Mouse (Mus musculus): ENCODE data around the gene Cdc20. TPM values are rescaled to one million over a fixed set of nuclear protein-coding genes. Genes with fewer than 3 reads are reported as not detected.

Gene Cdc20
- 53.9 and 63.0 TPM in 2 replicates for polyA plus RNA-seq (2015; fragmentation: Nextera tagmentation; extraction: Ambion mirVana)

DNA sequence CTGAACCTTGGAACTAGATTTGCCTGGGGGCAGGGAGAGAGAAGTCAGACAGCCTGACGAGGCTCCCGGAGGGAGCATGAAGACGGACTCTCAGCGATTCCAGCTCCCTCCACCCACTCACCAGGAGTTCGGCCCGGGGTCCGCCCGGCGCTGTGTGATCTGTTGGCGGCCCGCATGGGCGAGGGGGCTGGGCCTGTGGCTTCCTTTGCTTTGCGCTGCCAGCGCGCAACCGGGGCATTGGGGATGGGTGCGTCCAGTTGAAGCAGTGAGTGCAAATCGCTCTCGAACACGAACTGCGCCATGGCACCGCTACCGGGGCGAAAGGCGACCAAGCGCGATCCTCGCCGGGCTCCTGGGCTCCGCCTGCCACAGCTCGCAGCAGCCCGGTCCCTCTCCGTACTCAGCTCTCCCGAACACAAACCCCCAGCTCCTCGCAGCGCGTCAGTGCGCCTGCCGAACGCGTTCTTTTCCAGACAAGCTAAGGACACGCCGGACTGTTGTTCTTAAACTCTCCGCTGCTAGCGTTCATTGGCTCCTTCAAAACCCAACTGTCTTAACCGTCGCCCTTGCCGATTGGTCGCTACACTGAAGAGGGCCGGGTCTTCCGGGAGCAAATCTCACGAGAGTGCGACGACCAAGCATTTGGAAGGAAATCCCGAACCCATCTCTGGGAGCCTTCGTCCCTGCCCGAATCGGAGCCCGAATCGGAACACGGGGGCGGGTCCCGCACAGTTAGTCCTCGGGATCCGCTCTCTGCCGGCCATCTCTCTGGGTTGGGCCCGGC is at the start of gene Cdc20:
Gene Cdc20 (minus strand): TSS at position 533 of the 784 bp plus-strand sequence.
- under 1% methylated on average over 67 of the region's 67 CpGs for WGBS (ENCODE audit: insufficient replicate concordance)
- peak; percentile 96 for ATAC-seq

DNA sequence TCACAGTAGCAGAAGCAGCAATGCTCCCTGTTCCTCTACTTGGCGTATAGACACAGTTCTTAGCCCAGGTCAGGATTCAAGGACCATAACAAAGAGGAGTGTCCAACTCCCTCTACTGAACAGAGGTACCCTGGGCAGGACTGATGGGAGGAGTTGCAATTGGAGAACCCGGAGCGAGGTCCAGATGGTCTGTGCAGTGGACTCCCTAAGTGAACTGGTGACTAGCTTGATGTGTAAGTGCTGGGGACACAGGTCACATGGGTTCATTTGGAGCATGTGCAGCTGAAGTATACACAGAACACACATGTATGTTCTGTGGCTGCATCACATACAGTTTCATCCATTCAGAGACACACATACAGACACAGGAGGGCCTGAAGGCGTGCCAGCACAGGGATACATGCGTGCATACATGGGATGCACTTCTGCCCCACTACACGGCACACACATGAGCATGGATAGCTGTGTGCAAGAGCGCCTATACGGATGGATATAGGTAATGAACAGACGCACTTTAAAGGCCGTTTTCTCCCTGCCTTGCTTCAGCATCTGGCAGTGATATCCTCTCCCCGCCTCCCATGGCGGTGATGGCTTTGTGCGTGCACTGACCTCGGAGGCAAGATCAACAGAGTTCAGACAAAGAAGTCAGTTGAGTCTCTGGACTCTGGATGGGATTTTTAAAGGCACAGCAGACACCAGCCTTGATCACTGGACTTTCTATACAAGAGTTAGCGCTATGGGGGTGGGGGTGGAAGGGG is 39.8 kb upstream of the Cdc20 start:
- H3K9me3 ChIP-seq (ENCODE audit: low read length), result no peaks in the 10 kb centered on the region
- H3K4me1 ChIP-seq (ENCODE audit: insufficient read depth), result no peaks in the 10 kb centered on the region
- H3K4me2 ChIP-seq (ENCODE audit: low read depth, low read length), result no peak overlapping the region
- H3K27me3 ChIP-seq (ENCODE audit: insufficient read depth, low read length), result no peaks in the 10 kb centered on the region
- no peak overlapping the region for H3K27ac ChIP-seq (ENCODE audit: low read depth)
- ATAC-seq (peak; percentile 31), DNase-seq (no peak)
- TF ChIP-seq CTCF (IDR thresholded peaks at IDR 0.05; ENCODE audit: low read depth), result no peak
- no peak for TF ChIP-seq EP300 (IDR thresholded peaks at IDR 0.05; ENCODE audit: low read depth)
- no peaks in the 10 kb centered on the region for H3K36me3 ChIP-seq (replicated peaks; ENCODE audit: insufficient read depth, low read length)
- H3K4me3 ChIP-seq (ENCODE audit: low read depth, low read length), result no peak overlapping the region
- WGBS (ENCODE audit: insufficient replicate concordance), result 66% methylated on average over 15 of the region's 15 CpGs
- H3K9ac ChIP-seq (replicated peaks), result no peak overlapping the region

More for the DNA sequence above, at the start of gene Cdc20:
- peaks cover 34% of the 10 kb centered on the region for H3K36me3 ChIP-seq (replicated peaks; ENCODE audit: insufficient read depth, low read length)
- no peaks in the 10 kb centered on the region for H3K27me3 ChIP-seq (ENCODE audit: insufficient read depth, low read length)
- H3K9ac ChIP-seq (replicated peaks), result peak within 1 kb of the TSS; percentile 85
- peaks cover 30% of the 10 kb centered on the region for H3K4me1 ChIP-seq (ENCODE audit: insufficient read depth)
- peak; percentile 91 for DNase-seq
- peak within 1 kb of the TSS; percentile 80 for H3K27ac ChIP-seq (ENCODE audit: low read depth)
- H3K9me3 ChIP-seq (ENCODE audit: low read length), result no peaks in the 10 kb centered on the region
- peak within 1 kb of the TSS; percentile 76 for H3K4me3 ChIP-seq (ENCODE audit: low read depth, low read length)
- H3K4me2 ChIP-seq (ENCODE audit: low read depth, low read length), result peak within 1 kb of the TSS; percentile 84
- TF ChIP-seq CTCF (IDR thresholded peaks at IDR 0.05; ENCODE audit: low read depth), result no peak
- peak; percentile 77; the same call in 1 of the 2 replicates for TF ChIP-seq EP300 (IDR thresholded peaks at IDR 0.05; ENCODE audit: low read depth)

DNA sequence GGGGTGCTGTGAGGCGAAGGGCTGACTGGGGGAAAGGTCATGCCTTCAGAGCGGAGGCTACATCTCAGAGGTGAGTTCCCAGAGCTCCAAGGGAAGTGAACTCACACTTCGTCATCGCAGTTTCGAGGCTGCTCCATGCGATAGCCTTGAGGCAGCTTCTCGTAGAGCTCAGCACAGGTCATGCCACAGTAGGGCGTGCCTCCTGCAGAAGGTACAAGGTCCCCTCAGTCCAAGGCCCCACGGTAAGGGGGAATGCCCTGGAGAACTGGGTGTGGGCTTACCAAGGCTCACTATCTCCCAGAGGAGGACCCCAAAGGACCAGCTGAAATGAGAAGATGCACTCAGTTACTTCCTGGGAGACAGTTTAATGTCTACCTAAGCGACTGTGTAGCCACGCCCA is 35.5 kb upstream of the Cdc20 start:
- WGBS (ENCODE audit: insufficient replicate concordance), result 79% methylated on average over 11 of the region's 11 CpGs
- Histone ChIP-seq H3K27me3 (ENCODE audit: insufficient read depth, low read length) (no peaks in the 10 kb centered on the region), H3K27ac (ENCODE audit: low read depth) (no peak overlapping the region), H3K4me1 (ENCODE audit: insufficient read depth) (no peaks in the 10 kb centered on the region), H3K4me2 (ENCODE audit: low read depth, low read length) (no peak overlapping the region), H3K4me3 (ENCODE audit: low read depth, low read length) (no peak overlapping the region), H3K9ac (replicated peaks) (no peak overlapping the region), H3K36me3 (replicated peaks; ENCODE audit: insufficient read depth, low read length) (no peaks in the 10 kb centered on the region), H3K9me3 (ENCODE audit: low read length) (no peaks in the 10 kb centered on the region)
- TF ChIP-seq EP300 (IDR thresholded peaks at IDR 0.05; ENCODE audit: low read depth) (no peak), CTCF (IDR thresholded peaks at IDR 0.05; ENCODE audit: low read depth) (no peak)
- ATAC-seq, result no peak
- DNase-seq, result no peak

DNA sequence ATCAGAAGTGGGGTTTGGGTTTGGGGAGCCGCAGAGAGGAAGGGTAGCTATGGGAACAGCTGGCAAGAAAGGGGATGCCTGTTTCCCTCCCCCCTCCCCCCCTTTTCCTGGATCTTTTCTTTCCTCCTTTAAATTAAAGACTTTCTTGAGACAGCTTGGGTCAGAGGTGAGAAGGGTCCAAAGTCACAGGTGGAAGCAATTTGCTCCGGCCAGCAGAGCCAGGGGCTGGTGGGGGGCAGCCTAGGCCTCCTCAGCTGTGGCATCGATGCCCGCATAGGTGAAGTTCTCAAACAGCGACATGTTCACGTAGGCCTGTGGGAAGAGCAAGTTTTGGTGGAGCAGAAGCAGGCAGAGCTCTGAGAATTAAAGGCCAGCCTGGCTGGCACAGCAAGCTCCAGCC is 34.1 kb upstream of the Cdc20 start:
- no peak overlapping the region for H3K9ac ChIP-seq (replicated peaks)
- 79% methylated on average over 6 of the region's 6 CpGs for WGBS (ENCODE audit: insufficient replicate concordance)
- no peaks in the 10 kb centered on the region for H3K9me3 ChIP-seq (ENCODE audit: low read length)
- H3K27ac ChIP-seq (ENCODE audit: low read depth), result no peak overlapping the region
- DNase-seq (no peak), ATAC-seq (no peak)
- no peak overlapping the region for H3K4me3 ChIP-seq (ENCODE audit: low read depth, low read length)
- H3K36me3 ChIP-seq (replicated peaks; ENCODE audit: insufficient read depth, low read length), result no peaks in the 10 kb centered on the region
- H3K27me3 ChIP-seq (ENCODE audit: insufficient read depth, low read length), result no peaks in the 10 kb centered on the region
- H3K4me2 ChIP-seq (ENCODE audit: low read depth, low read length), result no peak overlapping the region
- TF ChIP-seq CTCF (IDR thresholded peaks at IDR 0.05; ENCODE audit: low read depth), result no peak
- no peak for TF ChIP-seq EP300 (IDR thresholded peaks at IDR 0.05; ENCODE audit: low read depth)
- no peaks in the 10 kb centered on the region for H3K4me1 ChIP-seq (ENCODE audit: insufficient read depth)

DNA sequence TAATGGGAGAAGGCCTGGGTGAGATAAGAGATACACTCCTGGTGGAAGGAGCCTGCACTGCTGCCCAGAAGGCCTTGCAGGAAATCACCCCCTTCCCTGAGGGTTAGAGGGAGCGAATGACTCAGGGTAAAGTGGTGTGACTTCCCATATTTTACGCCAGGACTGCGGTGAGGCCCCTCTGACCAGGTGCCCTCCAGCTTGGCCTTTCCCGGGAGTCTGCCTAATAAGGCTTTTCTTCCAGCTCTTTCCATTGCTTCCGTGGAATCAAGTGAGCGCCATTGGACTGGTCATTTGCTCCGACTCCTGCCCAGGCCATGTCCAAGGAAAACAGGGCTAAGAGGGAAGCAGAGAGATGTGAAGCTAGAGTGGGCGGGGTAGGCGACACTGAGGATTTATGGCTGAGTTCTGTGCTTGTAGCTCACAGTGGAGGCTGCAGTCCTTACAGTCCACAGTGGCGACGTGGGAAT is 28.6 kb upstream of the Cdc20 start:
- DNase-seq (no peak), ATAC-seq (peak; percentile 54)
- H3K4me1 ChIP-seq (ENCODE audit: insufficient read depth), result no peaks in the 10 kb centered on the region
- H3K27ac ChIP-seq (ENCODE audit: low read depth), result no peak overlapping the region
- H3K4me3 ChIP-seq (ENCODE audit: low read depth, low read length), result no peak overlapping the region
- no peak overlapping the region for H3K4me2 ChIP-seq (ENCODE audit: low read depth, low read length)
- no peak overlapping the region for H3K9ac ChIP-seq (replicated peaks)
- no peaks in the 10 kb centered on the region for H3K36me3 ChIP-seq (replicated peaks; ENCODE audit: insufficient read depth, low read length)
- WGBS (ENCODE audit: insufficient replicate concordance), result 32% methylated on average over 11 of the region's 11 CpGs
- no peaks in the 10 kb centered on the region for H3K9me3 ChIP-seq (ENCODE audit: low read length)
- TF ChIP-seq CTCF (IDR thresholded peaks at IDR 0.05; ENCODE audit: low read depth), result 0 out of 2 replicates have a peak, but pooled peaks have one; percentile 9
- no peak for TF ChIP-seq EP300 (IDR thresholded peaks at IDR 0.05; ENCODE audit: low read depth)
- H3K27me3 ChIP-seq (ENCODE audit: insufficient read depth, low read length), result no peaks in the 10 kb centered on the region

DNA sequence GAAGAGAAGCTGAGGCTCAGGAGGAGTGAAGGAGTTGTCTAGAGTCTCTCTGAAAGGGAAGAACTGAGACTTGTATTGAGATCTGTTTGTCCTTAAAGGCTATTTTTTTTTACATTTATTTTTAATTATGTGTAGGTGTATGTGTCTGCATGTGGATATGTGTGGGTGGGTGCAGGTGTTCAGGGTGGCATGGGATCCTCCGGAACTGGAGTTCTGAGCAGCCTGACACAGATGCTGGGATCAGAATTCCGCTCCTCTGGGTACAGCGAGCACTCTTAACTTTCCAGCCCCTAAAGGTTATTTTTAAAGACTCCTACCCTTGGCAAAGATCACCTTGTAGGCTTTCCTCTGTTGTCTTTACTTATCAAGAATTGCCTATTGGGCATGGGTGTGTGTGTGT is 27.8 kb upstream of the Cdc20 start:
- Histone ChIP-seq H3K9ac (replicated peaks) (no peak overlapping the region), H3K27me3 (ENCODE audit: insufficient read depth, low read length) (no peaks in the 10 kb centered on the region), H3K9me3 (ENCODE audit: low read length) (no peaks in the 10 kb centered on the region), H3K27ac (ENCODE audit: low read depth) (no peak overlapping the region), H3K4me2 (ENCODE audit: low read depth, low read length) (no peak overlapping the region), H3K4me1 (ENCODE audit: insufficient read depth) (no peaks in the 10 kb centered on the region), H3K36me3 (replicated peaks; ENCODE audit: insufficient read depth, low read length) (no peaks in the 10 kb centered on the region), H3K4me3 (ENCODE audit: low read depth, low read length) (no peak overlapping the region)
- WGBS (ENCODE audit: insufficient replicate concordance), result 81% methylated on average over 3 of the region's 3 CpGs
- DNase-seq (no peak), ATAC-seq (no peak)
- TF ChIP-seq CTCF (IDR thresholded peaks at IDR 0.05; ENCODE audit: low read depth), result no peak
- TF ChIP-seq EP300 (IDR thresholded peaks at IDR 0.05; ENCODE audit: low read depth), result no peak
